Mouse (Mus musculus) heart, adult 2 months (tissue): Measurements from ENCODE around the gene Ptges3l. TPM values are rescaled to one million over a fixed set of nuclear protein-coding genes. Genes with fewer than 3 reads are reported as not detected.
"Not testable (repeated sequence)": the region's sequence is repeated elsewhere in the genome, so short reads cannot be mapped to it uniquely, and the experiment has no call there.

Source experiments
- DNase-seq, 2 experiments: peaks; one replicate each; pipeline ENCODE4 v3.0.0; 2021
- H3K27ac ChIP-seq: fragments of 200-600 bp; 2 replicates; pipeline ENCODE4 v1.8.1; 2022
- H3K27me3 ChIP-seq: fragments of 200-500 bp; 2 replicates; pipeline ENCODE4 v1.6.1; 2012; ENCODE audit warnings: mild to moderate bottlenecking, low read length, inconsistent platforms, mixed read lengths; ENCODE audit not compliant: control insufficient read depth, insufficient read depth
- H3K36me3 ChIP-seq: fragments of 200-500 bp; 2 replicates; pipeline ENCODE4 v1.6.1; 2012; ENCODE audit warnings: low read length, inconsistent platforms; ENCODE audit not compliant: control insufficient read depth, insufficient read depth
- H3K4me1 ChIP-seq: fragments of 200-500 bp; 2 replicates; pipeline ENCODE4 v1.6.1; 2011; ENCODE audit warnings: low read length; ENCODE audit not compliant: control insufficient read depth, insufficient read depth
- H3K4me3 ChIP-seq: fragments of 200-600 bp; 2 replicates; pipeline ENCODE4 v1.8.1; 2022
- H3K79me2 ChIP-seq: fragments of 200-500 bp; replicated peaks from 2 replicates; pipeline ENCODE4 v1.6.1; 2012; ENCODE audit warnings: mild to moderate bottlenecking, inconsistent platforms, low read length, moderate library complexity, mixed read lengths; ENCODE audit not compliant: control insufficient read depth, insufficient read depth
- H3K9ac ChIP-seq: fragments of 200-500 bp; 2 replicates; pipeline ENCODE4 v1.6.1; 2012; ENCODE audit warnings: low read depth, mild to moderate bottlenecking, control low read depth, inconsistent platforms, low read length, mixed read lengths
- CTCF ChIP-seq: fragments of 200-600 bp; IDR thresholded peaks from 2 replicates; pipeline ENCODE4 v1.8.1; 2022; ENCODE audit warnings: antibody characterized with exemption, mild to moderate bottlenecking, moderate library complexity
- EP300 ChIP-seq: fragments of 200-500 bp; IDR thresholded peaks from 2 replicates; pipeline ENCODE4 v1.6.1; 2011; ENCODE audit warnings: low read depth, low read length, control low read depth; ENCODE audit not compliant: insufficient read depth
- POLR2A ChIP-seq: fragments of 200-500 bp; IDR thresholded peaks from 2 replicates; pipeline ENCODE4 v1.6.1; 2011; ENCODE audit warnings: mild to moderate bottlenecking, low read depth, low read length, control low read depth; ENCODE audit not compliant: insufficient read depth
- WGBS: fragments of 180-500 bp; shearing (Covaris S2); methylation state at CpG from one replicate; pipeline ENCODE4 v1.1.7; 2018; 5-methylcytosine and 5-hydroxymethylcytosine counted together
- intact Hi-C: fragments of 180-260 bp; cut with DNase I; formaldehyde crosslinking; loops from one replicate; pipeline ENCODE4 v1.15.1; 2025
- polyA plus RNA-seq: library from polyadenylated mRNA; depleted of rRNA; stranded (reverse); fragments of >200 nt; gene quantifications from 2 replicates; pipeline ENCODE4 v1.2.3, GENCODE M21; 2012
- total RNA-seq, 2 experiments: library from RNA; stranded (reverse); gene quantifications; 2 replicates each; pipeline ENCODE4 v1.2.3; 2021

Ptges3l gene
- total and polyA plus RNA-seq, 3 experiments = 50.6 to 58.3 (median 56.8) TPM

- H3K36me3 ChIP-seq = peaks cover 22% of the 10 kb centered on the region
- no peak overlapping the region for H3K9ac ChIP-seq
- no peak for DNase-seq
- H3K4me1 ChIP-seq = peaks cover 8% of the 10 kb centered on the region
- H3K27ac ChIP-seq = peak overlapping the region; percentile 90
- no peak for TF ChIP-seq POLR2A
- no peak for TF ChIP-seq CTCF
- TF ChIP-seq EP300 = no peak
- H3K27me3 ChIP-seq = no peaks in the 10 kb centered on the region
- H3K79me2 ChIP-seq = peaks cover 1% of the 10 kb centered on the region; the same call in 1 of the 2 replicates
- intact Hi-C loops = loop anchor here (2.0 kb wide), 1 partner anchor 17 kb away; the partner anchor contains the start of gene Rnd2
- WGBS = 87% methylated on average over 5 of the region's 5 CpGs
- H3K4me3 ChIP-seq = no peak overlapping the region
These were observed 22.7 kb upstream of the Ptges3l start for GRCm38 (mm10) chr11:101447786-101448185.

- H3K4me3 ChIP-seq, H3K4me1 ChIP-seq, H3K9ac ChIP-seq, intact Hi-C loops, H3K27ac ChIP-seq, DNase-seq, H3K27me3 ChIP-seq, H3K79me2 ChIP-seq: not testable (repeated sequence)
- peaks cover 22% of the 10 kb centered on the region for H3K36me3 ChIP-seq
- 93% methylated on average over 8 of the region's 8 CpGs for WGBS
These were observed 21.7 kb upstream of the Ptges3l start for GRCm38 (mm10) chr11:101446860-101447259.

GRCm38 (mm10) chr11:101446319-101446718 lies 21.2 kb upstream of the Ptges3l start:
- 76% methylated on average over 1 of the region's 1 CpGs for WGBS
- TF ChIP-seq EP300 (no peak), CTCF (no peak), POLR2A (no peak)
- Histone ChIP-seq H3K4me3 (no peak overlapping the region), H3K36me3 (peaks cover 20% of the 10 kb centered on the region), H3K4me1 (peaks cover 7% of the 10 kb centered on the region), H3K27ac (no peak overlapping the region), H3K9ac (no peak overlapping the region), H3K79me2 (no peaks in the 10 kb centered on the region; the same call in 1 of the 2 replicates), H3K27me3 (no peaks in the 10 kb centered on the region)
- intact Hi-C loops = no loop called here
- DNase-seq = no peak

- H3K36me3 ChIP-seq = peaks cover 18% of the 10 kb centered on the region
- no peak for DNase-seq
- peak overlapping the region; percentile 73 for H3K9ac ChIP-seq
- H3K27me3 ChIP-seq = no peaks in the 10 kb centered on the region
- no peaks in the 10 kb centered on the region; the same call in 1 of the 2 replicates for H3K79me2 ChIP-seq
- 1% methylated on average over 14 of the region's 14 CpGs for WGBS
- H3K27ac ChIP-seq = peak overlapping the region; percentile 87
- H3K4me3 ChIP-seq = peak overlapping the region; percentile 93
- no peak for TF ChIP-seq CTCF
- no peak for TF ChIP-seq POLR2A
- TF ChIP-seq EP300 = no peak
- intact Hi-C loops = loop anchor here (5.0 kb wide), 1 partner anchor 355 kb away; the partner anchor contains the start of gene Mlx
- H3K4me1 ChIP-seq = peaks cover 2% of the 10 kb centered on the region; the same call in 1 of the 2 replicates
These were observed 17.6 kb upstream of the Ptges3l start for GRCm38 (mm10) chr11:101442760-101443159.

GRCm38 (mm10) chr11:101442127-101442693 lies 17.1 kb upstream of the Ptges3l start, which contains the start of gene Rpl27:
Gene Rpl27 (plus strand): TSS chr11:101442298.
- intact Hi-C loops = loop anchor here (5.0 kb wide), 1 partner anchor 355 kb away; the partner anchor contains the start of gene Mlx
- TF ChIP-seq POLR2A = peak; percentile 94
- TF ChIP-seq EP300 = peak; percentile 99
- TF ChIP-seq CTCF = peak; percentile 68
- peaks cover 2% of the 10 kb centered on the region; the same call in 1 of the 2 replicates for H3K4me1 ChIP-seq
- peak within 1 kb of the TSS; percentile 87 for H3K27ac ChIP-seq
- WGBS = under 1% methylated on average over 42 of the region's 42 CpGs
- H3K36me3 ChIP-seq = peaks cover 18% of the 10 kb centered on the region
- H3K4me3 ChIP-seq = peak within 1 kb of the TSS; percentile 93
- H3K27me3 ChIP-seq = no peaks in the 10 kb centered on the region
- H3K9ac ChIP-seq = peak within 1 kb of the TSS; percentile 73
- DNase-seq = peak; percentile 93 to 98
- H3K79me2 ChIP-seq = no peaks in the 10 kb centered on the region; the same call in 1 of the 2 replicates

- H3K27me3 ChIP-seq, H3K9ac ChIP-seq, H3K27ac ChIP-seq, H3K4me1 ChIP-seq, H3K79me2 ChIP-seq, H3K4me3 ChIP-seq, DNase-seq: not testable (repeated sequence)
- H3K36me3 ChIP-seq = peaks cover 18% of the 10 kb centered on the region
- intact Hi-C loops = loop anchor here (2.0 to 5.0 kb wide), 2 partner anchors 15 to 354 kb away; partner anchors contain the start of gene Mlx
- 44% methylated on average over 15 of the region's 15 CpGs for WGBS
These were observed 16.5 kb upstream of the Ptges3l start for GRCm38 (mm10) chr11:101441450-101442126.

- DNase-seq, H3K27ac ChIP-seq, H3K9ac ChIP-seq, H3K4me1 ChIP-seq, H3K27me3 ChIP-seq, H3K36me3 ChIP-seq, H3K4me3 ChIP-seq, intact Hi-C loops, H3K79me2 ChIP-seq: not testable (repeated sequence)
- 43% methylated on average over 3 of the region's 3 CpGs for WGBS
These were observed 12.9 kb upstream of the Ptges3l start for GRCm38 (mm10) chr11:101438006-101438405.
